Comparison of ENCODE assay signal across 9 mouse cellular contexts in the genomic region with DNA sequence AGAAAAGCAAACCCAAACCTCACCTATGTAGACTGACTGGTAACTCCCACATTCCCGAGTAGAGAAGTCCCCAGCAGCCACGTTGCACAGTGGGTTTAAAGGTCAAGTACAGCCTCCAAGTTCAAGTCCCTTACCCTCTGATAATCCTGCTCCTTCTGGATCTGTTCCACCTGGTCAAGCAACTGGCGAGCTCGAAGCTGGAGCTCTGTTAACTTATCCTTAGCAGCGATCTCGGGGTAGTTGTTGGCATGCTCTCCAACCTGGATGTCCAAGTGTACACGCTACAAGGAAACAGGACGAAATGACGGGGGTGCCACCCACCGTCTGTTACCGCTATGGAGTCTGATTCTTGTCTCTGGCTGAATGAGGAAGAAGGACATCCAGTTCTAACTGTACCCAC. TPM values are rescaled to one million over a fixed set of nuclear protein-coding genes. Genes with fewer than 3 reads are reported as not detected.
DNase-seq lines count a peak whose midpoint lies in the region; ATAC-seq and TF ChIP-seq lines count a peak whose summit lies in the region.
"Had no signal": no experiment of that assay in that cellular context is flagged by ENCODE, and none has a peak within 500 bp of the region (broad histone marks: within the 10 kb centered on the region; RNA-seq: fewer than 3 reads in every experiment).

No protein-coding gene starts in this region.

- ATAC-seq in hindbrain, postnatal 0 days: no peak

- peaks cover 14% of the 10 kb centered on the region for H3K4me1 ChIP-seq in heart, embryonic 10.5 days
- no peaks in the 10 kb centered on the region; the same call in 1 of the 2 replicates for H3K4me1 ChIP-seq in bone marrow, adult 2 months (ENCODE audit: control insufficient read depth, insufficient read depth, low read length)
- H3K4me1 ChIP-seq in hindbrain, postnatal 0 days (ENCODE audit: insufficient read depth, low read length): 0 out of 2 replicates have a peak, but pooled peaks cover 15% of the 10 kb centered on the region

- no peak for TF ChIP-seq CTCF in bone marrow, adult 2 months (IDR thresholded peaks at IDR 0.05; ENCODE audit: control insufficient read depth, insufficient read depth, low read length)
- no peak for TF ChIP-seq CTCF in hindbrain, postnatal 0 days (IDR thresholded peaks at IDR 0.05; ENCODE audit: low read depth)

- H3K79me2 ChIP-seq in macrophage (ENCODE audit: inconsistent target): peaks cover 18% of the 10 kb centered on the region

- 69% methylated on average over 11 of the region's 11 CpGs for WGBS in heart, embryonic 10.5 days
- WGBS in bone marrow, adult 2 months: 14% methylated on average over 11 of the region's 11 CpGs
- 36% methylated on average over 11 of the region's 11 CpGs for WGBS in hindbrain, postnatal 0 days
- 16% methylated on average over 11 of the region's 11 CpGs for WGBS in macrophage (ENCODE audit: missing documents)

- H3K36me3 ChIP-seq in heart, embryonic 10.5 days: peaks cover 24% of the 10 kb centered on the region
- peaks cover 11% of the 10 kb centered on the region; the same call in 1 of the 2 replicates for H3K36me3 ChIP-seq in hindbrain, postnatal 0 days (ENCODE audit: insufficient read depth, low read length)
- peaks cover 16% of the 10 kb centered on the region for H3K36me3 ChIP-seq in macrophage (ENCODE audit: inconsistent target)

- peak overlapping the region; percentile 96 for H3K9ac ChIP-seq in hindbrain, postnatal 0 days (replicated peaks; ENCODE audit: low read length)

- peak overlapping the region; percentile 90; the same call in 1 of the 2 replicates for H3K27ac ChIP-seq in heart, embryonic 10.5 days
- H3K27ac ChIP-seq in bone marrow, adult 2 months (ENCODE audit: control insufficient read depth, insufficient read depth, low read depth, low read length, poor library complexity): no peak overlapping the region
- peak overlapping the region; percentile 84; the same call in 1 of the 2 replicates for H3K27ac ChIP-seq in hindbrain, postnatal 0 days
- H3K27ac ChIP-seq in macrophage: no peak overlapping the region

- peak overlapping the region; percentile 91 for H3K4me2 ChIP-seq in hindbrain, postnatal 0 days (ENCODE audit: low read depth, low read length)

- H3K4me3 ChIP-seq in heart, embryonic 10.5 days: peak overlapping the region; percentile 96
- peak overlapping the region; percentile 22 for H3K4me3 ChIP-seq in bone marrow, adult 2 months (replicated peaks; ENCODE audit: control insufficient read depth, low read depth, low read length)
- H3K4me3 ChIP-seq in hindbrain, postnatal 0 days (ENCODE audit: low read length): peak overlapping the region; percentile 97
- peak overlapping the region; percentile 100 for H3K4me3 ChIP-seq in macrophage (ENCODE audit: inconsistent target)

- no peaks in the 10 kb centered on the region for H3K27me3 ChIP-seq in heart, embryonic 10.5 days (ENCODE audit: insufficient read depth, poor library complexity, severe bottlenecking)
- no peaks in the 10 kb centered on the region for H3K27me3 ChIP-seq in hindbrain, postnatal 0 days (ENCODE audit: insufficient read depth, low read length)
- H3K27me3 ChIP-seq: Patski had no signal

- TF ChIP-seq POLR2A in bone marrow, adult 2 months (IDR thresholded peaks at IDR 0.05; ENCODE audit: borderline replicate concordance, control insufficient read depth, low read depth, low read length): no peak

- DNase-seq in heart, embryonic 10.5 days (ENCODE audit: low spot score): no peak
- DNase-seq in heart, adult 11 months: no peak
- DNase-seq in hindbrain, postnatal 0 days (ENCODE audit: low spot score): no peak
- no peak for DNase-seq in ovary, postnatal 14 days (ENCODE audit: low spot score)
- DNase-seq in ovary, postnatal 10 days (ENCODE audit: low spot score): no peak
- no peak for DNase-seq in adrenal gland, postnatal 25 days

- H3K9me3 ChIP-seq in heart, embryonic 10.5 days: no peaks in the 10 kb centered on the region
- no peaks in the 10 kb centered on the region for H3K9me3 ChIP-seq in hindbrain, postnatal 0 days (ENCODE audit: low read length)

RNA-seq across cellular contexts. Expression of gene Tmed4, which starts 1.1 kb away (rescaled TPM):
- polyA plus RNA-seq in heart, embryonic 10.5 days (2016; fragmentation: Nextera tagmentation; extraction: Ambion mirVana): 85.6 and 101 TPM in 2 replicates
- polyA plus RNA-seq in bone marrow, adult 2 months (2011; ENCODE audit: insufficient read depth, insufficient read length, low replicate concordance, missing spikeins): 5.3 and 19.2 TPM in 2 replicates
- total RNA-seq in hindbrain, postnatal 0 days (2014; rRNA removed): 82.0 and 95.4 TPM in 2 replicates
- polyA plus RNA-seq in hindbrain, postnatal 0 days (2015; fragmentation: Nextera tagmentation; extraction: Ambion mirVana): 103 and 114 TPM in 2 replicates
- total RNA-seq in macrophage (2018; cell fraction: chromatin; rRNA removed): 10 to 100 TPM in 21 of 26 experiments, 1 to 10 TPM in 5; 5.8 to 52.1 (median 23.9) TPM
- 10 to 100 TPM; 41.3 to 61.2 (median 54.5) TPM for total RNA-seq in macrophage (2018; cell fraction: cytosol; rRNA removed)
- total RNA-seq in macrophage (2018; cell fraction: nucleus; rRNA removed): 10 to 100 TPM; 27.1 to 70.9 (median 44.3) TPM
- 45.3 to 56.5 TPM (median 55.9 TPM) in 3 replicates for polyA plus RNA-seq in macrophage (2018)
- 93.1 and 105 TPM in 2 replicates for total RNA-seq in adrenal gland, postnatal 25 days (2021)

RNA-seq across cellular contexts. Expression of gene Ddx56, which starts 6.0 kb away (rescaled TPM):
- 93.7 and 111 TPM in 2 replicates for polyA plus RNA-seq in heart, embryonic 10.5 days (2016; fragmentation: Nextera tagmentation; extraction: Ambion mirVana)
- 27.3 and 29.4 TPM in 2 replicates for polyA plus RNA-seq in bone marrow, adult 2 months (2011; ENCODE audit: insufficient read depth, insufficient read length, low replicate concordance, missing spikeins)
- 76.7 and 79.4 TPM in 2 replicates for total RNA-seq in hindbrain, postnatal 0 days (2014; rRNA removed)
- polyA plus RNA-seq in hindbrain, postnatal 0 days (2015; fragmentation: Nextera tagmentation; extraction: Ambion mirVana): 65.6 and 69.0 TPM in 2 replicates
- 10 to 100 TPM; 13.6 to 66.0 (median 40.8) TPM for total RNA-seq in macrophage (2018; cell fraction: chromatin; rRNA removed)
- 10 to 100 TPM; 15.2 to 26.0 (median 20.9) TPM for total RNA-seq in macrophage (2018; cell fraction: cytosol; rRNA removed)
- total RNA-seq in macrophage (2018; cell fraction: nucleus; rRNA removed): 10 to 100 TPM; 15.1 to 69.0 (median 25.0) TPM
- polyA plus RNA-seq in macrophage (2018): 13.2 to 43.0 TPM (median 17.6 TPM) in 3 replicates
- 52.5 and 57.3 TPM in 2 replicates for total RNA-seq in adrenal gland, postnatal 25 days (2021)

RNA-seq across cellular contexts. Expression of gene Ogdh, which starts 17.8 kb away (rescaled TPM):
- 187 and 299 TPM in 2 replicates for polyA plus RNA-seq in heart, embryonic 10.5 days (2016; fragmentation: Nextera tagmentation; extraction: Ambion mirVana)
- polyA plus RNA-seq in bone marrow, adult 2 months (2011; ENCODE audit: insufficient read depth, insufficient read length, low replicate concordance, missing spikeins): 35.0 and 54.8 TPM in 2 replicates
- 139 TPM in 2 replicates for total RNA-seq in hindbrain, postnatal 0 days (2014; rRNA removed)
- 139 and 151 TPM in 2 replicates for polyA plus RNA-seq in hindbrain, postnatal 0 days (2015; fragmentation: Nextera tagmentation; extraction: Ambion mirVana)
- 100 to 1,000 TPM in 14 of 26 experiments, 10 to 100 TPM in 12; 40.4 to 138 (median 104) TPM for total RNA-seq in macrophage (2018; cell fraction: chromatin; rRNA removed)
- 100 to 1,000 TPM in 2 of 26 experiments, 10 to 100 TPM in 24; 68.4 to 103 (median 89.7) TPM for total RNA-seq in macrophage (2018; cell fraction: cytosol; rRNA removed)
- total RNA-seq in macrophage (2018; cell fraction: nucleus; rRNA removed): 100 to 1,000 TPM in 9 of 26 experiments, 10 to 100 TPM in 17; 50.3 to 122 (median 93.4) TPM
- polyA plus RNA-seq in macrophage (2018): 73.2 to 90.4 TPM (median 78.8 TPM) in 3 replicates
- total RNA-seq in adrenal gland, postnatal 25 days (2021): 547 and 550 TPM in 2 replicates

RNA-seq across cellular contexts. Expression of gene Npc1l1, which starts 43.7 kb away (rescaled TPM):
- polyA plus RNA-seq in heart, embryonic 10.5 days (2016; fragmentation: Nextera tagmentation; extraction: Ambion mirVana): 0.06 TPM in 1 of 2 replicates, not detected in the other
- not detected in 2 replicates for polyA plus RNA-seq in bone marrow, adult 2 months (2011; ENCODE audit: insufficient read depth, insufficient read length, low replicate concordance, missing spikeins)
- 0.05 and 0.07 TPM in 2 replicates for total RNA-seq in hindbrain, postnatal 0 days (2014; rRNA removed)
- polyA plus RNA-seq in hindbrain, postnatal 0 days (2015; fragmentation: Nextera tagmentation; extraction: Ambion mirVana): 0.04 and 0.08 TPM in 2 replicates
- total RNA-seq in macrophage (2018; cell fraction: chromatin; rRNA removed): under 1 TPM in 14 of 26 experiments, not detected in 12; 0.12 to 0.39 (median 0.23) TPM
- total RNA-seq in macrophage (2018; cell fraction: cytosol; rRNA removed): not detected
- total RNA-seq in macrophage (2018; cell fraction: nucleus; rRNA removed): under 1 TPM in 11 of 26 experiments, not detected in 15; 0.06 to 0.32 (median 0.16) TPM
- 0.03 TPM in 1 of 3 replicates, not detected in the others for polyA plus RNA-seq in macrophage (2018)
- total RNA-seq in adrenal gland, postnatal 25 days (2021): not detected in 2 replicates

Comparison
In these comparisons a context has a peak if more than half of its experiments do, and no peak if none do; other contexts are left out.
1. H3K27ac ChIP-seq: peak in heart, embryonic 10.5 days (single experiment) and hindbrain, postnatal 0 days (single experiment); none in bone marrow, adult 2 months (single experiment) and macrophage (single experiment).
2. H3K4me3 ChIP-seq: peak in every context shown above with its lines; median percentile 100 in macrophage; 97 in hindbrain, postnatal 0 days; 96 in heart, embryonic 10.5 days; 22 in bone marrow, adult 2 months.